Mouse (Mus musculus) CD4-positive helper T cell, adult 2 months (primary cell): ENCODE data around the gene Irf6.

Experiments used
- DNase-seq: peaks from one replicate; pipeline ENCODE4 v3.0.0-alpha.2; 2012; ENCODE audit warnings: low read depth, missing footprints, low spot score

Irf6 gene

DNA sequence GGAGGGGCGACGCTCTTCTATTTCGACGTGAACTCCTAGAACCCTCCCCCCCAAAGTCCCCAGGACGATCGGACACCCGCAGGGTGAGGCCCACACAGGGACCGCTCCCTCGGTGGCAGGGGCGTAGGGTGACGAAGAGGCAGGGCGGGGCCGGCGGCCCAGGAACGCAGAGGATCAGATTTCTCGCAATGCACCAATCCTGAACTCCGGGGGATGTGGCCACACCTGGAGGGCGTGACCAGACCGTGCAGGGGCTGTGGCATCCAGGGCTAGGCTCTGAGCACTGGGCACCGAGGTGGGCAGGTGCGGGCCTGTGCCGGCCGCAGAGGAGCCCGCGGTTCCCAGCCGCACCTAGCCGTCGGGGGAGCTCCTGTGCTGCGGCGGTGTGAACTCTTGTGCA lies at the start of gene Irf6:
Irf6 (plus strand) TSS at position 240 of the 400 bp plus-strand sequence.
- peak; percentile 77 for DNase-seq

DNA sequence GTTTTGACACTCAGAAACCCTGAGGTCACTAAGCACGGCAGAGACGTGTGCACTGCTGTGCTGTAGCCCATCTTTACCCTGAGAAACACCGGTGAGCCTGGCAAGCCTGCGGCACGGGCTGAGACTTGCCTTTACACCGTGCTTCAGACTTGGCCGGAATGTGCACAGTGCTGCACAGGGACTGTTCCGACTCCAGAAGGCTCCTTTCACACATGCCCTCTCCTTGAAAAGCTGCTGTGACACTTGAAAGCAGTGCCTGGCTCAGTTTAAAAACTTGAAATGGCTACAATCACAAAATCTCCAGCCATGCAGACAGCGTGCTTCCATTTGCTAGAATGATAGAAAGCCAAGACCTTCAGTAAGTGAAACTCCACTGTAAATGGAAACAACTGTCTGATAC lies 40.8 kb upstream of the Irf6 start:
- no peak for DNase-seq

DNA sequence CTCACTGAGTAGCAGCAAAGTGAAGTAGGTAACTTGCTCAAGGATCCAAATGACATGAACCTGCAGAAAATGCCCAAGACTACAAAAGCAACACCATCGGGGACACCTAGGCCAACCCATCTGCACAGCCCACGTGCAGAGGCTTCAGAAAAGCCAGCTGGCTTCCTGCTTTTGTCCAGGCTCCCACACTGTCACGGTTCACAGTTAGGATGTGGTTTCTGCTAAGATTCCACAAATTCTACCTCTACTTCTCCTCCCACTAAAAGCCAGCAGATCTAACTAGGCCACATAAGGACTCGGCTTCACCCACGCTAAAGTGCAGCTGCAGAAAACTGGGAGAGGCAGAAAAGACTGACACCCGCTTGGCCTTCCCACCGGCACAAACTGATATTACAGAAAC lies 30.1 kb upstream of the Irf6 start:
- DNase-seq, result no peak

DNA sequence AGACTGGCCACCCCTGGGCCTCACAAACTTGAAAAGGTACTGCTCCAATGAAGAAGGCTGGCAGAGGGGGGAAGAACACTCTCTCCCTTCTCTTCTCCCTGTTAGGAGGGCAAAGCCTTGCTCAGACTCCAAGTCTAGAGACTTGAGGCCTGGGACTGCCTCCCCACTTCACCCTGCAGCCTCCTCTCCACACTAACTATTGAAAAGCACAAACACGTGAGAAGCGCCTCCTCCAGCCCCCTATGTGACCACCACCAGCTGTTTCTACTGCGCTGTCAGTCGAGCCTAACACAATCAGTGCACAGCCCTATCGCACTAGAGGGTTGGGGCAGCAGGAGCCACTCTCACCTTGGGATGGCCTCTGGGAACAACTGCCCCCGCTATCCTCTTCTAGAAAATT lies 29.6 kb upstream of the Irf6 start:
- no peak for DNase-seq

DNA sequence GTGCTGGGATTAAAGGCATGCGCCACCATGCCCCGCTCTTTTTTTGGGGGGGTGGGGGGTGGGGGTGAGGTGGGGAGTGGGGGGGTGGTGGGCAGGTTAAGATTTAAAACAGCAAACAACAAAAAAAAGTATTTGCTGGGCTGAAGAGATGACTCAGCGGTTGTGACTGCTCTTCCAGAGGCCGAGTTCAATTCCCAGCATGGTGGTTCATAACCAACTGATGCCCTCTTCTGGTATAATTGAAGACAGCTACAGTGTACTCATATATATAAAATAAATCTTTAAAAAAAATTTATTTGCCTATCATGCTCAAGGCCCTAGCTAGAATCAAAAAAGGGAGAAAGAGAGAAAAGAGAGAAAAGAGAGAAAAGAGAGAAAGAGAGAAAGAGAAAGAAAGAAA lies 27.1 kb upstream of the Irf6 start:
- DNase-seq, result no peak

DNA sequence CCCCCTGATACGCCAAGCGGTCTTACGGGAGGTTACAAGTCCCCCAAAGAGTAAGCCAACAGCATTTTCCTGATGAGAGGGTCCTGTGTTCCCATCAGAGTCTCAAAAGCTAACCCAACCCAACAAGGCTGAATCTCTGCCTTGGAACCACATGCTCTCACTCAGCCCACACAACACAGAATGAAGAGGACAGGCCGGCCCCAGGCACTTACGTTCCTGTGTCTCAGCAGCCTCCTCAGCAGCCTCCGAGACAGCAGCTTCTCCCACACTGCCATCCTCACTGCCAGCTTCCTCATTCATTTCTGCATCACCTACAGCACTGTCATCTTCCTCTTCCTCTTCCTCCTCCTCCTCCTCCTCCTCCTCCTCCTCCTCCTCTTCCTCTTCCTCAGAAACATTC lies 24.9 kb upstream of the Irf6 start:
- DNase-seq, result no peak

DNA sequence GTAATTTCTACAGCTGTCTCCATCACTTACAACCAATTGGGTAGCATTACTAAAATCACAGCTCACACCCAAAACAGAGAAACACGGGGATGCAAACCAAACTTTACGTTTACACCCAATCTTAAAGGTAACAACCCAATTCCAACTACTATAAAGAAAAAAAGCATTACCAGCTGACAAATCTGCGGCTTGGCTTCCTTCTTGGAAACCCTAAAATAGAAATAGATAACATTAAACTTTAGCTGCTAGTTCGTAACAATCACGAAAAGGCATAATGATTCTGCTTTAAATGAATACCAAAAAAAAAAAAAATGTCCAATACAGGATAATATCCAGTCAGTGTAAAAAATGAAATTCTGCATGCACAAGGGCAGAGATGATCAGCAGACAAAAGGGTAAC lies 23.6 kb upstream of the Irf6 start:
- no peak for DNase-seq

DNA sequence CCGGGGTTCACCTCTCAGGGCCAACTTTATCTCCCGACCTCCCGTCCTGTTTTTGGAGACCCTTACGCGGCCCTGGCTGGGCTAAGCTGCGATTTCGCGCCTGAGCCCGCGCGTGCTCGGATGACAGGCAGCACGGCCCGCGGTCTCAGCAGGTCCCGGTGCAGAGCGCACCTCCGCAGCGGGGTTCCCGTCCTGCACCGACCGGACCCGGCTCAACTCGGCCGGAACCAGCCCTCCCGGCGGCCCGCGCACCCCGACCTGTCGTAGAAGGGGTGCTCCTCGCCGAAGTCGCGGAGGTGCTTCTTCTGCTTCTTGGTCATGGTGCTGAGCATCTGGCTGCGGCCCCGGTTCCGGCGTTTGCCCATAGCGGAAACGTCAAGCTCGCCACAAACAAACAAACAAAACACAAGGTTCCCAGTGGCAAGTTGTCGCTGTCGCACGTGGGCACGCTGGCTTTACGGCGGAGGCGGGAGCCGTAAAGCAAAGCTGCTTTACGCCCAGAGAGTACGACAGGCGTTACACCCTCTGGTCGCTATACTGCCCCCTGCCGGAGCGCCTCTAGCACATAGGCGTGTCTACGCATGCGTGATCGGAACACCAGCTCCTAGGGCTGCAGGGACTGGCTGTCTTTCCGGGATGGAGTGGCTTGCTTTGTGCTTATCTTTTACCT lies 23.0 kb upstream of the Irf6 start, which contains the start of gene Diexf:
Diexf (minus strand) TSS at position 487 of the 670 bp plus-strand sequence.
- peak; percentile 97 for DNase-seq

DNA sequence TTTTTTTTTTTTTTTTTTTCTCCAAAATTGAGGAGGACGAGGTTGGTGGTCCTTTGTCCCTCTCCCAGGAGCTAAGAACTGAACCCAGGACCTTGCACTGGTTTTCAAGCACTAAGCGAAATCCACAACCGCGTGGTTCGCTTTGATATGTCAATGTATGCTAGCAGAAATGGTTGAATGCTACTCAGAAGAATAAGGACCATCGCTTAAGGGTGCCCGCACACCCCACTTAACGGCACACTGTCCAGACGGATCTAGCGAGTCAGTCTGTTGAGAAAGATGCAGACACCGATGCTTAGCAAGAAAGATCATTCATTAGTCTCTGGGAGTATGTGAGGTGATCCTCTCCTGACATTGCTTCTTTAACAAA lies 22.5 kb upstream of the Irf6 start:
- no peak for DNase-seq

DNA sequence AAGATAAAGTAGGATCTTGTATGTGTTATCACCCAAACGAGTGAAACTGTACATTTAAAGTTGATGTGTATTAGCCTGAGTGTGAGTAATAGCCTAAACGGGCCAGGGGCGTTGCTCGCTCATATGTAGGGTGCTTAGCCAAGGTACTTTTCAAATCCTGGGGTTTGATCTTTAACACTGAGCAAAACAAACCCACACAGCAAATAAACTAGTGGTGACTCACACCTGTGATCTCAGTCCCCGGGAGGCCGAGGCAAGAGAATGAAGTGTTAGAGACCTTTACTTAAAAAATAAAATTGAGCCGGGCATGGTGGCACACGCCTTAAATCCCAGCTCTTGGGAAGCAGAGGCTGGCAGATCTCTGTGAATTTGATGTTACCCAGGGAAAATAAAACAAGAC lies 22.1 kb upstream of the Irf6 start:
- peak; percentile 45 for DNase-seq

DNA sequence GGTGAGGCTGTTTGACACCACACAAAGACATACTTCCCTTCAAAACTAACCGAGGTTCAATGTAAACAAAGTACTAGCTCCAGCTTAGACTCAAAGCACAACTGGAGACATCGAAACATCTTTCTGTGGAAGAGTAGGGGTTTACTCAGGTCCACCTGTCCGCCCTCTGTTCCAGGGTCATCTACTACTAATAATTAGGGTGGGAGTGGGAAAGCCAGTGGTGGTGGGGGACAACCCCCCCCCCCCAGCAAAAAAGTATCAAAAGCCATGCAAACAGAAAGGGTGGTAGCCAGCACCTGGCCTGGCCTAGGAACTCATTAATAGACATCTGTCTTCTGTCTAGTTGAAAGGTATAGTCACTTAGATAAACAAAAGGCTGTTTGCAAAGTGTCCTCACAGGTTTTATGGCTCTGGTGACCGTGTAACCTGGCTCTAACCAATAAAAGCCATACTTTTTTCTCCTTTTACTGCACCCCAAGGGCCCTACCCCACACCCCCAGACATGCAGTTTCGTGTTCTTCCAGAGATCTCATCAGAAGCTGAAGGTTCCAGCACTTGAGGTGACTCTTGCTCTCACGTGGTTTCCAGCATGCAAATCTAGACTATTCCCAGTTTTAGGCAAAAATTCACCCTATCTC lies 21.5 kb upstream of the Irf6 start:
- no peak for DNase-seq

DNA sequence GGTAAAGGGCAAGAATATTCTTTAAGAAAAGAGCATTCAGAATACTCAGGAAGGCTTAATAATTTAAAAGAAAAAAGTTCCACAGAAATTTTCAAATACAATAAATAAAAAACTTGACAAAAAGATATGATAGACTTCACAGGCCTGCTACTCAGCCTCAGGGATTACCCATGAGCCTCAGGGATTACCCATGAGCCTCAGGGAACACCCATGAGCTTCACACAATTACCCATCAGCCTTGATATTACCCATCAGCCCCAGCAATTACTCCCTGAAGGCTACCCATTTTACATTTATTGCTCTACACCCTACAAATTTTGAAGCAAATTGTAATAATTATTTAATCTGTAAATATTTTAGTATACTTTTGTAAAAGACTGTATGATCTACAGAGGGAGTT lies 20.5 kb upstream of the Irf6 start:
- DNase-seq, result no peak

DNA sequence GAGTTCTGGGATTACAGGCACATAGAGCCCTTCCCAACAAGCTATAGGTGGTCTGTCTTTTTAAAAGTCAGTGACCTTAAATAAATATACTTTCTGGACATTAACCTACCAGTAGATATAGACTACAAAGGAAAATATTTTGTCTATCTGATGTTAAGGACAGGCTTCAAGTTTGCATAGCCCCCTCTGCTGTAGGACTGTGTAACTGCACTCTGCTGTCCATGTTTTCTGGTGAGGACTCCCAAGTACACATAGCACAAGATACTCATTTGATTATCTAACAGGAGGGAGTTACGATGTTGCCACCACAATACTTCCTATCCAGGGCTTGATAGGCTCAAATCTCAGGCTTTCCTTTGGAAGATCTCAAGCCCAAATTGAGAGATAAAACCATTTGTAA lies 19.2 kb upstream of the Irf6 start:
- DNase-seq, result no peak

DNA sequence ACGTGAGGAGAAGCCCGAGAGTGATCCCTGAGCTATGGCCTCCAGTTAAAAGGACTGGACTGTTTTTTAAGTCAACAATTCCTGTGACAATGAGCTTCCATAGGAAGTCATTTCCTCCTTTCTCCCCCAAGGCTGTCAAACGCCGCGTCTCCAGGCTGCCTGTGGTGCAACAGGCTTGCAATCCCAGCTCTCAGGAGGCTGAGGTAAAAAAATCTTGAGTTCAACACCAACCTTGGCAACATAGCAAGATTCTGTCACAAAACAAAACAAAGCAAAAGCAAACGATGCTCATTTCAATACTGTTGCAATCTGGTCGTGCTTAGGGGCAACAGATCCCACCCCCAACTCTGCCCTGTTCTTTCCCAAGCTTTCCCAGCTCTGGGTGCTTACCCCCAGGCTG lies 14.8 kb upstream of the Irf6 start:
- DNase-seq, result no peak

DNA sequence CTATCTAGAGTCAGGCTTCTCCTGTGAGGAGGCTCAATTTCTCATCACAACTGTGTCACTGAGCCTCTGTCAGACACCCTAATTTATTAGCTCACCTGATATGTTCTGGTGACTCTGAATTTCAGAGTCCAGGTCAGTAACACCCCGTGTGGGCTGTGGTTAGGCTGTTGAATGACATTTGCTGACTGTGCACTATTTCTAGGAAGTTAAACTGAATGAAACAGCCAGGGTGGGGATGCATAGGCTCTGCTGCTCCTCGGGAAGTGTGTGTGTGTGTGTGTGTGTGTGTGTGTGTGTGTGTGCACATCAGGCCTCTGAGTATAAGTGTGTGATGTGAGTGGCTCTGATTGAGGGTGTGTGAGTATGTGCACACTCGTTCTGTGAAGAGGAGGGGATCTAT lies 14.2 kb upstream of the Irf6 start:
- no peak for DNase-seq

DNA sequence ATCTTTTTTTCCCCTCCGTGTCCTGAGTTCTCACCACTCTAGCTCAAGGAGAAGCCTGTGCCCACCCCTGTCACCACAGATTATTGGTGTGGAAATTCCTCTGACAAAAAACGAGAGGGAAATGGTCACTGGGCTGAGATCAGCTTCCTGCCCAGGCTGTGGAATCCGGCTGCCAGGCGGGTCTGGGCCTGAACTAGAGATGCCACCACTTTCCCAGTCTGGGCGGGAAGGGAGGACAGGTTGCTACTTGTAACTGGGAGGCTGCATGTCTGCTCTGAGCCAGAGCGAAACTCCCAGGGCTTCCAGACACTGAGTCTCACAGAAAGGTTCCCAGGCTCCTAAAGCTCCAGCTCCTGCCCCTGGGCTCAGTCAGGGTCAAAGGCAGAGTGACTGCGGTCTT lies 11.8 kb upstream of the Irf6 start:
- no peak for DNase-seq

DNA sequence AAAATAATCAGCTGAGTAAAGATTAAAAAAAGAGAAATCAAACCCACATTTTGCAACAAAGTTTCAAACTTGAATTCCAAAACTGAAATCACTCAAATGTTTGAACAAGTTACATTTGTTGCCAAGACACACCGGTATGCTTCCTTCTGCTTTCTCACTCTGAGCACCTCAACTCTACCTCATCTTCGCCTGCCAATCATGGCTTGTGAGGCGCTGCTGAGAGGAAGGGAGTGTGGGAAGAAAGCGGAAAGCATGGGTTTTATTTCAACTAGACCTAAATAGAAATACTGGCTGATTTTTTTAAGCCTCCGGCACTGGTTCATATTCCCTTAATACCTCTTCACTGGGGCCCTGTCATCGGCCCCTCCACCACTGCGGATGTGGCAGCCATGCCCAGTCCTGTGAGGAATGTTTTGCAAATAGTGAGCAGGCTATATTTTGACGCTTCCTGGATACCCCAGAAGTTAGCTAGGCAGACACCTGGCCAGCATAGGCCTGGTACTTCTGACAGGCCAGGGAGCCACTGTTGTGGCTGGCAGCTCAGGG lies 10.3 kb upstream of the Irf6 start:
- DNase-seq, result no peak

DNA sequence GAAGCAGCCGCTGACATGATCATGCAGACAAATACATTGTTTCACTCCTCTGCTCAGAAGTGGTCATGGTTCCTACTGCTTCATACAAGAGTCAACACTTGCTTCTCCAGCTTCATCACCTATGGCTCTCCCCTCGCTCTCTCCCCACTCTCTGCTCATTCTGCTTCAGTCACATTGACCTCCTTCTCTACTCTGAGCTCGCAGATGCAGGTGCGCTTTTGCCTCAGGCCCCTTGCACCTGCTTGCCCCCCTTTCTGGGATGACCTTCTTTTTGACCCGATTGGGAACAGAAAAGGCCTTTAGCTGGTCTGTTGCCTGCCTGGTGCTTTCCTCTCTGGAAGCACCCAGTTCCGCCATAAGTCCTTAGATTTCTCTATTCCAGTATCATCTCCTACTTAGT lies 8.4 kb upstream of the Irf6 start:
- no peak for DNase-seq

DNA sequence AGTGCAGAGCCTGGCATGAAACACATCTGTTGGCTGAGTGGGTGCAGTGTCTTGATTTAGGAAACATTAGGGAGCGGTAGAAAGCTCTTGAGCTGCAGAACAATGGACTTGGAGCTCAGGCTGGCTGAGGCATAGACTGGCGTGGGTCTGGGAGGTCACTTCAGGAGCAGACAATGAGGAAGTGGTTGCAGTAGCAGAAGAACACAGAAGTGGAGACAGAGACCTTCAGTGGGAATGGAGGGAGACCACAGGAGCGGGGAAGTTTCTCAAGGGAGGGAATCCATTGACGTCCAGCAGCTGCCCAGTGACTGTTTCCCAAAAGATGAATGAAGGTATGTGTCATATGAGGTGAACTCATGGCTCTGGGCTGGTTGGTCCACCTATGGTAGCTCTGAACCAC lies 7.8 kb upstream of the Irf6 start:
- no peak for DNase-seq

DNA sequence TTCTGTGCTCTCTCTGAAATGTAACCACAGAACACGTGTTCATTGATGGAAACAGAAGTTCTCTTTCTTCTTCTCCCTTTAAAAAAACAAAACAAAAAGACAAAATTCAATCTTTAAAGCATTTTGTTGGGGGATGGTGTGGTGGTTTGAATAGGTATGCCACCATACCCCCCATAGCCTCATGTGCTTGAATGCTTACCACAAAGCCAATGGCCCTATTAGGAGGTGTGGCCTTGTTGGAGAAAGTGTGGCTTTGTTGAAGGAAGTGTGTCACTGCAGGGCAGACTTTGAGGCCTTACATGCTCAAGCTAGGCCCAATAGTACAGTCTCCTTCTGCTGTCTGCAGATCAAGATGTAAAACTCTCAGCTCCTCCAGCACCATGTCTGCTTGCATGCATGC lies 6.5 kb upstream of the Irf6 start:
- peak; percentile 47 for DNase-seq

DNA sequence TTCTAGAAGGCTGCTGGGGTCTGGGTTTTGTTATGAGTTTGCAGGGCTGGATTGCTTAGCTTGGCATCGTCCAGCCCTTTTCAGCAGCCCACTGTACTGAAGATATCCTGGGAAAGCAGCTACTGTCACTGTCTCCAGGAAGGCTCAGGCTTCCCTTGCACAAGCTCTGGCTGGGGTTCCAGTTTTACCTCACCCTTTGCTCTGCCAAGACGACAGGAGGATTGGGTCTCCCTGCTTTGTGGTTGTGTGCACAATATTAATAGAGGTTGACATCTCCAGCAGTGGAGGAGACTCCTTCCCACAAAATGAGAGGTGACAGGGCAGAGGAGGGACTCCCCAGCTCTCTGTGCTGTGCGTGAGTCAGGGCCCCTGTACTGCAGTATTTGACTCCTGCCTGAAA lies 3.7 kb upstream of the Irf6 start:
- DNase-seq, result no peak

DNA sequence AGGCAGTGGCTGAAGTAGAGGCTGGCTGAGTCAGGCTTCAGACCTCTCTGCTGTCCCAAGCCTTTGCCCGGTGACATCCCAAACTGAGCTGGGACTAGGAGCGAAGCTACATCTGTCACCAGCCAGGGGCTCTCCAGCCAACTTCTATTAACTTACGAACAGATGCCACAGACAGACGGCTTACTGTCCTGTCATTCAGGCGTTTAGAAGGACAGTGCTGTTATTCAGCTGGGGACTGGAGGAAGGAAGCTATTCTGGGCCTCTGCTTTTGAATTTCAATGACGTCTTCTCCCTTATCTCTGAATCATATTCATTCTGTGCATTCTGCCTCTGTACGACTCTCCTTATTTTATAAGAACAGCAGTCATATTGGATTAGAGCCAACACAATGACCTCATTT lies 1.8 kb upstream of the Irf6 start:
- no peak for DNase-seq

DNA sequence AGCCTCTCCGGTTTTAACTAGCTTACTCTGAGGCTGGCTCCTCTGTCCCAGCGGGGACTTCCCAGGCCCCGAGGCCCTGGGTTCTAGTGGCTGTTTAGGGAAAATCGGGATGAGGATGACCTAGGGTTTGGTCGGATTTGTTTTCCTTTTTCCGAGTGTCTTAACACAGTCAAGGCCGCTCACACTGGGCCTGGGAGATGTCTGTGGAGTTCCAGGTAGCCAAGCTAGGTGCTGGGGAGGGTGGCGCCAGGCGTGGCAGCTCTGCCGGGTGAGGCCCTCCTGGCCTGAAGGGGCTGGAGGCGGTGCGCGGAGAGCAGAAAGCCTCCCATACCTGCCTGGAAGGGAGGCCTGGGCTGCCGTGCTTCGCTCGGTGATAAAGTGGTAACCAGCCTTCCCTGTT lies 650 bp downstream of the Irf6 start:
- DNase-seq, result no peak
